Mouse (Mus musculus) frontal cortex, adult 2 months (tissue): ENCODE results near the gene Abca2. TPM values are rescaled to one million over a fixed set of nuclear protein-coding genes. Genes with fewer than 3 reads are reported as not detected.
A peak's percentile ranks its signal among the peaks of the same experiment; 100 is the strongest.
"Not testable (repeated sequence)": the region's sequence is repeated elsewhere in the genome, so short reads cannot be mapped to it uniquely, and the experiment has no call there.

Source experiments
- DNase-seq, 2 experiments: peaks; one replicate each; pipeline ENCODE4 v3.0.0; 2022; ENCODE audit warnings: low spot score in 1 of 2; ENCODE audit errors: extremely low spot score in 1 of 2
- polyA plus RNA-seq: library from polyadenylated mRNA; depleted of rRNA; stranded (reverse); fragments of >200 nt; gene quantifications from 2 replicates; pipeline ENCODE4 v1.2.3, GENCODE M21; 2012; rRNA removed

Abca2 gene
- polyA plus RNA-seq, result 107 TPM in 2 replicates

DNA sequence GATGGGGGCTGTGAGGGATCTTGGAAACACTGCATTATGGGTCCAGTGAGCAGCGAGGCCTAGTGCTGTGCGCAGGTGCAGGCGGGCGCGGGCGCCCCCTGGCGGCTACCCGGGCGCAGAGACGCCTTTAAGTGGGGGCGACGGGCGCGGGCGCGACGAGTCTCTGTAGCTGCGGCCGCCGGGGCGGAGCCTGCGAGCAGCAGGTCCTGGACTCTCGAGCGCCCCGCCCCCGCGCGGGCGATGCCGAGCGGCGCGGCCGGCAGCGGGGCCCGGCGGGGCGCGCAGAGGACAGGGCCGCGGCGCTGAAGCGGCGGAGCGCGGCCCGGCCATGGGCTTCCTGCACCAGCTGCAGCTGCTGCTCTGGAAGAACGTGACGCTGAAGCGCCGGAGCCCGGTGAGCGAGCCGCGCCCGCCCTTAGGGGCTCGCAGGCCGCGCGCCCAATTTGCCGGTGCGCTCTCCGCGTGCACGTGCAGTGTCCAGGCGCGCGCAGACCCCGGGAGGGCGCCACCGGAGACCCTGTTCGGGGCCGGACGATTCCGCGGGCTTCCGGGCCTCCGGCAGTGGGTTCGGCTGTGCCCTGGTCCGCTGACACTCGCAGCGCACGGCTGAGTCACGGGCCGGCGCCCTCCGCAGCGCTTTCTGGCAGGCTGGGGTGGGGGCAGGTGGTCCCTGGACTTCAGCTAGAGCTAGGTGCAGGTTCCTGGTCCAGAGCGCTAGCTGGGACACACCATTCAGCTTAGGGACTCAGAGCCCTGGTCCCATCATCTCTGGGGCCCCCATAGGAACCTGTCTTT lies at the start of gene Abca2:
Abca2 (plus strand) TSS at position 262 of the 795 bp plus-strand sequence.
- DNase-seq, result peak; percentile 91 to 97

DNA sequence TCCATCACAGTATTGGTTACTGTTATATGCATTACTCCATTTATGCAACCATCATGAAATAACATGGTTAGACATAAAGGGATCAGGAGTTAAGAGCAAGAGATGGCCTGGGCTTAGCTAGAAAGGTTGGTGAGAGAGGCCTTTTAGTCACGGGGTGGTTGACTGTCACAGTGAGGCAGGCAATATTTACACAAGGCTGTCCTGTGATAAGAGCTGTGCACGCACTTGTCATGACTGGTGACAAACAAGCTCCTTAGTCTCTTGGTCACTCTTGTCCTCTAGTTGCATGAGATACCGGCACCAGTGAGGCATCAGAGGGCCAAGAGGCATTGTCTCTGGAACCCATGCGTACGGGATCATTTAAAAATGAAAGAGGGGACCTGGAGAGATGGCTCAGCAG lies 44.0 kb upstream of the Abca2 start:
- no peak for DNase-seq

DNA sequence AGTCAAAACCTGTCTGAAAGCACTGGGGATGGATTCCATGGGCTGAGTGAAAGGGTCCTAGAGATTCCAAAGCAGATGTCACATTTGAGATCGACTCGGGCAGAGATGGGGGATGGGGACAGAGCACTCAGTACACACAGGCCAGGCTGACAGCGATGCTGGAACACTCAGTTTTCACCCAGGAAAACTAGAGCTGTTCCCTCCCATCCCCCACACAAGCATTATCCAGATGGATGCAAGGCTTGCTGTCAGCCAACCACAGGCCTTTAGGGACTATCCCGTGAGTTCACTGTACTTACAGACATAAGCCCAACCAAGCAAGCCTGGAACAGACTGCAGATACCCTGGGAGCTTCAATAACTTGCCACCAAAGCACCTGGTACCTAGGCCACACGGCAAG lies 37.2 kb upstream of the Abca2 start:
- no peak for DNase-seq

DNA sequence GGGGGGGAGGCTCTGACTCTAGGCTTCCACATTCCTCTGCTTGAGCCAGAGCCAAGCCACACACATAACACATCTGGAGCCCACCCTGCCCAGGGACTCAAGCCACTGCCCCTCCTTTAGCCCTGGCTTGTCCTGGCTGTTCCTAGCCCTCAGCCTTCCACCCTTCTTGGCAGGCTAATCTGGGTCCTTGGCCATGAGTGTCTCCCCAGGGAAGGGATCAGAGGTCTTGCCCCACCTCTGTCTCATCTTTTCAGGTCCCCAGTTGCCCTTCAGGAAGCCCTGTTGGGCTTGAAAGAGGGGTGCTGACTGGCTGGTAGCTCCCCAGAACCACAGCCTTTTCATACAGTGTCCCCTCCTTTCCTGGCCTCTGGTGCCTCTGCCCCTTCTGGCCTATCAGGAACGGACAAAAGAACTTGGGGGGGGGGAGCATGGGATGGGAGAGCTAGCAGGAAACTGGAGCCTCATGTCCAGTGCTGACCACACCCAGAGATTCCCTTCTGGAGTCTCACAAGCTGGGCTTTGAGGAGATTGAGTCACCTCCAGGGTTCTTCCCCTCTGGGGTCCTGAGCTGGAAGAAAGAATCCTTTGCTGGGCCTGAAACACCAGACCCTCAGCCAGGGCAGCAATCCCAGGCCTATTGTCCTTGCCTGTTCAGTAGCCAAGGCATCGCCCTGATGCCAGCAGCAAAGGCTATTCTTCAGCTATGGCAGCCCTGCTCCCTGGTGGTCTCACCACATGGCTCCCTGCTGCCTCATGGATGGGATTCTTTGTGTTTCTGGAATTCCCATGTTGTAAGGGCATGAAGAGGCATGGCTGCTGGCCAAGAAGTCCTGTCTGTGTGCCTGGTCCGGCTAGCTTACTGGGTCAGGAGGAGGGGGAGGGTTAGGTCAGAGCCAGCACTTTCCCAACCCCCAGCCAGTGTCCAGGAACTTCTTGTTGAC lies 34.0 kb upstream of the Abca2 start:
- peak in 1 of 2 experiments; percentile 36 for DNase-seq

DNA sequence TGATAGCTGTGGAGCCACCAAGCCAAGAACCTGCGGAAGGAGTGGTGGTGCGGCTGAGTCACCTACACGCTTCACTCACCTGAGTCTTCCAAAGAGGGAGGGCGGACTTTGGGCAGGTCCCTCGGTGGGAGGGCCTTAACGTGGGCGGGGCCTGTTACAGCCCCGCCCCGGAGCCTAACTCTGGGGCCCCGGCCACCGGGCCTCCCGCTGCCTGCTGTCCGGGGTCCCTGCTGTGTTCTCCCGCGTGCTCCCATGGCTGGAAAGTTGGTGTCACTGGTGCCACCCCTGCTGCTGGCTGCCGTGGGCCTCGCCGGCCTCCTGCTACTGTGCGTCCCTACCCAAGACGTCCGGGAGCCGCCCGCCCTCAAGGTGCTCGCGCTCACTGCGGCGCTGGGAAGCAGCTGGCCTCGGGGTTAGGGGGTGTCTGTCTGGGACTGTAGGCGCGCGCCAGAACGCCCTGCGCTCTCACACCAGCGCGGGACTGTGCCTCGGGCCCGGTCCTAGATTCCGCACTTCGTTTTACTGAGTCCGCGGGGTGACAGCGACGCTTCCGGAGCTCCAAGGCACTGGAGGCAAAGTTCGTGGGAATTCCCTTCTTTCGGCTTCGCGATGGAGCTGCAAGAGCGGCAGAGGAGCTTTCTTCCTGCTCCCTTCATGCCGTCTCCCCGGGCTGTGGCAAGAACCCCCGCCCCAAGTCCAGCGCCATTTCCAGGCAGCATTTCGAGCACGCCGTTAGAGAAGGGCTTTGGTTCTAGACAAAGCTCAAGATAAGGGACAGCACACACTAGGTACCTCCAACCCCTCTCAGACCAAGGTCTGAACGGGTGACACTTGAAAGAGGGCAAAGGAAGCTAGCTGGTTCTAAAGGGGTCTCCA lies 32.5 kb upstream of the Abca2 start, which contains the start of gene Entpd2:
Entpd2 (plus strand) TSS at position 154 of the 876 bp plus-strand sequence.
- DNase-seq, result no peak

DNA sequence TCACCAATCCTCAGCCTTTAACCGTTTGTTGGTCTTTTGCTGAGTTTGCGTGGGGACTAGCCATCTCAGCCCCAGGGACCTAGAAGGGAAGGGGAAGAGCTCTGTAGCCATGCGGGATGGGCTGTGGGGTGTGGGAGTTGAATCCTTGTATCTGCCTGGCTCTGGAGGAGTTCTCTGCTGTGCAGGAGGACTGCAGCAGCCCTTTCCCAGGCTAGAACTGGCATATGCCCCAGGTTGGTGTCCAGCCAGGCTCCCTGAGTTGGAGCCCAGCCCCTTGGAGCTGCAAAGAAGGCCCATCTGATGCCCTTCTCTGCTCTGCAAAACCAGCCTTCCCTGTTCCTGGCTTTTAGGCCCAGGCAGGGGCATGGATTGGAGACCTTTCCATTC lies 31.9 kb upstream of the Abca2 start:
- peak in 1 of 2 experiments; percentile 43 for DNase-seq

DNA sequence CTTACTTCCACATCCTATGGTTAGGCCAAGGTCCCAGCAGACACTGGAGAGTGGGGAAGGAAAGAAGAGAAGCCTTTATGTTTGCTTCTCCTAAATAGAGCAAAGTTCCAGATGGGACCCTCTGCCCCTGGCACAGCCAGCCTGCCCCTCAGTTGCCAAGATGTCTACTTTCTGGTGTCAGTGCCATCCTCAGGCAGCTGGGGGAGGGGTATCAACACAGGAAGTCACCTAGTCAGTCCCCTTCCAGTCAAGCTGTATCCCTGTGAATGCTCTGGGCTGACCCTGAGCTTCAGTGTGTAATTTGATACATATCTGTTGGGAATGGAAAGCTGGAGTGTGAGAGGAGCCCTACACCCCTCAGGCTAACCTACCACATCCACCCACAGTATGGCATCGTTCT lies 31.5 kb upstream of the Abca2 start:
- no peak for DNase-seq

DNA sequence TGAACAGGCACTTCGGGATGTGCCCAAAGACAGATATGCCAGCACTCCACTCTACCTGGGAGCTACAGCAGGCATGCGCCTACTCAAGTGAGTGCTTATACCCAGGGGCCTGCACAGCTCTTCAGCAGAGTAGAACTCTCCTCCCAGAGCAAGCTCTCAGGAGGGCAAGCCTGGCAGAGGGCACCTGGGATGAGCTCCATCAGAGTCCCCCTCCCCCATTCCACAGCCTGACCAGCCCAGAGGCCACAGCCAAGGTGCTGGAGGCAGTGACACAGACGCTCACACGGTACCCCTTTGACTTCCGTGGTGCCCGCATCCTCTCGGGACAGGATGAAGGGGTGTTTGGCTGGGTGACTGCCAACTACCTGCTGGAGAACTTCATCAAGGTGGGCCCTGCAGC lies 30.4 kb upstream of the Abca2 start:
- DNase-seq, result no peak

DNA sequence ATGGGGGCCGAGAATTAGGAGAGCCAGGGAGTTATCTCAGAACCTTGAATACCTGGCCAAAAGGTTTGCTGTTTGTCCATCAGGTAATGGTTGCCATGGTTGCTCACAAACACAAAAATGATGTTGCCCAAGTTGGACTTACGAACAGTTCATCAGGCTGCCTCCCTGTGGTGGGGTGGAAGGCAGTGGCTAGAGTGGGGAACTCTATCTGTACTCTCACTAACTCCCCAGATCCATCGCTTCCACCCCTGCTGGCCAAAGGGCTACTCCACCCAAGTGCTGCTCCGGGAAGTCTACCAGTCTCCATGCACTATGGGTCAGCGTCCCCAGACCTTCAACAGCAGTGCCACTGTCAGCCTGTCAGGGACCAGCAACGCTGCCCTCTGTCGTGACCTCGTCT lies 29.5 kb upstream of the Abca2 start, which contains the start of gene Npdc1:
Npdc1 (plus strand) TSS at position 301 of the 400 bp plus-strand sequence.
- no peak for DNase-seq

DNA sequence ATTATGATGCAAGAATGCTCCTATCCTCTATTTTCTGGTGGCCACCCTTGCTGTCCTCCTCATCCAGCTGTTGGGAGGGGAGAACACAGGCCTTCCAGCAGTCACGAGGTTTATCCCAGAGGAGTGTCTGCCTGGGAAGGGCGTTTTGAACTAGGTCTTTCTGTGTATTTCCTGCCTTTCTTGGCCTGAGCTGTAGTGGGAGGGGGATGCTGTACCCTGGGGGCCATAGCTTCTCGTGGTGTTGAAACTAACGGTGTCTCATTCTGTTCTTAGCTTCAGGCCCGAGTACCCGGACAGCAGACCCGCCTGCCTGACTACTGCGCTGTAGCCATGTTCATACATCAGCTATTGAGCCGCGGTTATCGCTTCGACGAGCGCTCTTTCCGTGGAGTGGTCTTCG lies 28.2 kb upstream of the Abca2 start:
- DNase-seq, result no peak

DNA sequence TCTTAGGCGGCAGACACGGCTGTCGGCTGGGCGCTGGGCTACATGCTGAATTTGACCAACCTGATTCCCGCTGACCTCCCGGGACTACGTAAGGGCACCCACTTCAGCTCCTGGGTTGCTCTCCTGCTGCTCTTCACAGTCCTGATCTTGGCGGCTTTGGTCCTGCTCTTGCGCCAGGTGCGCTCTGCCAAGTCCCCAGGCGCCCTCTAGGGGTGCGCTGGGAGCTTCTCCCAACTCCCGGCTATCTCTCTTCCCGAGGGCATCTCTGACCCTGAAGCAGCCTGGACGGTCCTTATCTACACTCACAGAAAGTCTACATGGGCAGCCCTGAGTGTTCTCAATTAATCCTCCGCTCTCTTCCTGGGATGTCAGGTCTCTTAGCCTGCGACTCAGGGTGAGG lies 27.7 kb upstream of the Abca2 start:
- peak in 1 of 2 experiments; percentile 73 for DNase-seq

DNA sequence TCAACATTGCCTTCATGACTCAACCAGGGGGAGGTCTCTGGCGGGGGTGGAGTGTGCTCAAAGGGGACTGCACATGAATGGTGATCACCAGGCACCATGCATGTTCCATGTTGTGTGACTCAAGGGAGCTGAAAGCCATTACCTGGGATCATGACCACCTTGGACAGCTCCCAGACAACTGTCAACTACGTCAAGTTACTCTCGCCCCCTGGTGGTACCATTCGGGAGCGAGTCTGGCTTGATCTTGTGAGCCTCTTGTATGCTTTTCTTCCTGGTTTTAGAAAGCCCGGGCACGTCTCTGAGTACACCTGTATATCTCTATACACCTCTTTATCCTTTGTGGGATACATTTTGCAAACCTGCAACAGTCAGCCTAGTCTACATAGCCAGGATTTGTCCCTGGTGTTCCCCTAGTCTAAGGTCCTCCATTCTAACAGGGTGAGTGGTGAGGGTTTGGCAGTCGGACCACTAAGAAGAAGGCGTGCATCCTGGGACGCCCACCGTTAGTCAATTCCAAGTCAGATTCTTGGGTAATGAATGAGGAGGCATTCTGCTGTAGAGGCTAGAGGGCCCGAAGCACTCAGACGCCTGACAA lies 26.0 kb upstream of the Abca2 start:
- peak in 1 of 2 experiments; percentile 82 for DNase-seq

DNA sequence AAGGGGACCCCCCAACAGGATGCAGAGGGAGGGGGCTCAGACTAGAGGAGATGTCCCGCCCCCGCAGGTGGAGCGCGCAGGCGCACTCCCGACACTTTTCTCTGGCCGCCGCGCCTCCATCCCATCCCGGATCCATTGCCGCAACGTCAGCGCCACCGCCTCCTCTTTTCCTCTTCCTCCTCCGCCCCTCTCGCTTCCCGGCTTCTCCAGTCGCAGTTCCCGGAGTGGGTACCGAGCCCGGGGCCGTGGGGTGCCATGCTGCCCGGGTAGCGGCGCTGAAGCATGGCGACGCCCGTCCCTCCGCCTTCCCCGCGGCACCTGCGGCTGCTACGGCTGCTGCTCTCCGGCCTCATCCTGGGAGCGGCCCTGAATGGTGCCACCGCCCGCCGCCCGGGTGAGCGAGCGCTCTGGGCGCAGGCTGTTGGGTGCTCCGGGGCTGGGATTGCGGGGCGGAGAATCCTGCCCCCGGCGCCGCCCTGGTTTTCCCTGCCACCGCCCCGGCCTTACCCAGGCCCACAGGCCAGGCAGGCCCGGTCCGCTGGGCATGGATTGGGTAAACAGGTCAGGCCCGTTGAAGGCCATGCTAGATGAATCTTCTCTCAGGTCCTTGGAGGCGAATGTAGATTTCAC lies 25.4 kb upstream of the Abca2 start:
- peak; percentile 85 to 95 for DNase-seq

DNA sequence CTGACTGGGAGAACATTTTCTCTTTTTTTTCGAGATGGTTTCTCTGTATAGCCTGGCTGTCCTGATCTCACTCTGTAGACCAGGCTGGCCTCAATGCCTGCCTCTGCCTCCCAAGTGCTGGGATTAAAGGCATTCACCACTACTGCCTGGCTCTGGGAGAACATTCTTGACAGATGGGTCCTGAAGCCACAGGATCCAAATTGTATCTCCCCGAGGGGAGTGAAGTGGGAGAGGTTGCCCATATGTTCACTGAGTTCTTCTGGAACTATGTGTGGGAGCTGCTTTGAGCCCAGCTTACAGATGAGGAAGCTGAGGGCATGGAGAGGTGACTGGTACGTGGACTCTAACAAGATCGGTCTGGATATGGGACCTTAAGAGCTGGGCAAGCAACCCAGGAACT lies 24.5 kb upstream of the Abca2 start:
- peak in 1 of 2 experiments; percentile 42 for DNase-seq

DNA sequence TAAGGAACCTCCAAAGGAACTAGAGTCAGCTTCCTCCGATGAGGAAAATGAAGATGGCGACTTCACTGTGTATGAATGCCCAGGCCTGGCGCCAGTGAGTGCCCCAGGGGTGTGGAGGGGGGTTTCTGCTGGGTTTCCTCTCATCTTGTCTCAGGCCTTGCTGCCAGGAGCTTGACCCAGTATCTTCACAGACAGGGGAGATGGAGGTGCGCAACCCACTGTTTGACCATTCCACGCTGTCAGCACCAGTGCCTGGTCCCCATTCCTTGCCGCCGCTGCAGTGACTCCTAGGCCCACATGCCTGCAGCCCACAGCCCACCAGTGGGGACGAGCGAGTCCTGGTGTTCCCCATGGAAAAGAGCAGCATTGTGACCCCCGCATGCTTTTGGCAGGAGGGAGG lies 19.6 kb upstream of the Abca2 start:
- DNase-seq, result no peak

DNA sequence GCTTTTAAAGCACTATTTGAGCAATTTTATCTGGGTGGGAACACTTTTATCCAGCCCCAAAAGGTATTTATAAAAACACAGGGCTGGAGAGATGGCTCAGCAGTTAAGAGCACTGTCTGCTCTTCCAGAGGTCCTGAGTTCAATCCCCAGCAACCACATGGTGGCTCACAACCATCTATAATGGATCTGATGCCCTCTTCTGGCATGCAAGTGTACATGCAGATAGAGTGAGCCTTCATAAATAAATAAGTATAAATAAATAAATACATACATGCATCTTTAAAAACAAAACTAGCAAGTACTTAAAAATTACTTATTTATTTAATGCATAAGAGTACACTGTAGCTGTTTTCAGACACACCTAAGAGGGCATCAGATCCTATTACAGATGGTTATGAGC lies 15.1 kb upstream of the Abca2 start:
- DNase-seq, result not testable (repeated sequence)

DNA sequence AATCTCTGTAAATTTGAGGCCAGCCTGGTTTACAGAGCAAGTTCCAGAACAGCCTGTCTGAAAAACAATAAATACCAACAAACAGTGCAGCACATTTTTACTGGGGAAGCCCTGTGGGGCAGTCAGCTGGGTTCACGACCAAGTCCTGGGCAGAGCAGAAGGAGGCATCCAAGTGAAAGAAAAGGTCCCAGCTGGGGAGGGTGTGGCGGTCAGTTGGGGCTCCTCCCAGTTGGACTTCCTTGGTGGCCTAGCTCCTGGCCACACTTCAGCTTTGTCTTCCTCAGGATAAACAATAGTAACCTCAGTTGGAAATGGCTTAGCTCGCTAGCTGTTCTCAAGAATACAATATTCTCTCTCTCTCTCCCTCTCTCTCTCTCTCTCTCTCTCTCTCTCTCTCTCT lies 11.1 kb upstream of the Abca2 start:
- DNase-seq, result no peak

DNA sequence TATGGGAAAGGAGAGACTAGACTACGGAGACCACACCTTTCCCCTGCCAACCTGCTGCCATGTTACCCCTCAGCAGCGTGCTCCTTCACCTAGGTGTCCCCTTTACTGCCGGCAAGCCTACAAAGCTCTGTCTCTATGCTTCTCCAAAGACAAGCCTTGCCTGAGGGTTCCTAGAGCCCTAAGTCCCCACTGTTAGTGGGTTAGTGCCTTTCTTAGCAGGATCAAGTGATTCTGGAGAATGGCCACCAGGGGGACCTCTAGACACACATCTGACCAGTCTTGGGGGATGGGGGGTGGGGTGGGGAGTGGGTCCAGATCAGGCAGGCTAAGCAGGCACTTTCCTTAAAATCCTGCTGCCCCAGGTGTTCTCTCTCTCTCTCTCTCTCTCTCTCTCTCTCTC lies 6.6 kb upstream of the Abca2 start:
- peak in 1 of 2 experiments; percentile 61 for DNase-seq

DNA sequence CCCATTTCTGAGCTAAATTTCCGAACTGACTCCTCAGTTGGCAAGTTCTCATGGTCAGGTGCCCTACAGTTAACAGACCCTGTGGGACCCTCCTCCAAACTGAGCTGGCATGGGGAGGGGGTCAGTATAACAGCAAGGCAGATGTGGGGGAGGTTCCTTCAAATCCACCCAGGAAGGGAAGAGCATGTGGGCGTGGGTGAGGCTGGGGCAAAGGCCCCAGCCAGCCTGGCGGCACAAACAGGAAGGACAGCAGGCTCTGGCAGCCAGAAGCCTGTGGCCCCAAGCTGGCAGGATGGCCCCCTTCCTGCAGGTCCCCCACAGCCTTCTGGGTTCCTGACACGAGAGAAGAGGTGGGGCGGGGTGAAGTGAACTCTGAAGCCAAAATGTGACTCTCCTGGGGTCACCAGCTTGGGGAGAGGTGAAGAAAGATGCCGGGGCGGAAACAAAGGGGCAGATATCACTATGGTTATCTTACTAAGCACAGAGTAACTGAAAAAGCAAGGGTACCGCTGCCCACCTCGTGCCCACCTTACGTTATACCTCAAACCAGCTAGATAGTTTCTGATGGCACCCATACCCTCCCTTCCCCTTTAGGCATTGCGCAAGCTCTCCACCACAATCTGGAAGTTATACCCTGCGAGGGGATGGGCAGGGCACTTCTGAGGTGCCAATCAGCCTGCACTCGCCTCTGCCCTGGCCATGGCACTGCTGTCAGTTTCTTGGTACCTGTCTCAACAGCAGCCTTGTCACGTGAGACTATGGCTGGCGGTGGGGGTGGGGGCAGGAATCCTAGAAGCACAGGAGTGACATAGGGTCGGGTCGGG lies 5.7 kb upstream of the Abca2 start, which contains the start of gene Fut7:
Fut7 (plus strand) TSS at position 681 of the 824 bp plus-strand sequence.
- DNase-seq, result no peak
